Mouse (Mus musculus) left cerebral cortex, postnatal 4 days (tissue): ENCODE measurements around the gene Tinagl1. TPM values are rescaled to one million over a fixed set of nuclear protein-coding genes. Genes with fewer than 3 reads are reported as not detected.

ENCODE experiments used
- total RNA-seq, 2 experiments: library from RNA; stranded (reverse); gene quantifications; 2 replicates each; pipeline ENCODE4 v1.2.3; 2021

The Tinagl1 gene
- total RNA-seq, 2 experiments from 2014 or later: 1.6 to 2.5 TPM

Other genes with a start within 250 kb of the Tinagl1 start
- gene Spocd1, start 245.9 kb downstream of the Tinagl1 start, total RNA-seq: under 1 TPM in 1 of 2 experiments, not detected in 1; 0.24 TPM
- 100 to 1,000 TPM; 235 to 263 TPM for gene Adgrb2, start 190.3 kb downstream of the Tinagl1 start, total RNA-seq
- gene Col16a1, start 127.3 kb downstream of the Tinagl1 start, total RNA-seq: 10 to 100 TPM; 19.5 to 24.1 TPM
- 10 to 100 TPM; 33.8 to 36.1 TPM for gene Pef1, start 72.6 kb downstream of the Tinagl1 start, total RNA-seq
- gene Hcrtr1, start 35.8 kb downstream of the Tinagl1 start, total RNA-seq: 1 to 10 TPM; 1.9 to 3.6 TPM
- gene Gm853, start 47.3 kb upstream of the Tinagl1 start, total RNA-seq: not detected
- gene Serinc2, start 104.1 kb upstream of the Tinagl1 start, total RNA-seq: 1 to 10 TPM; 8.5 to 9.2 TPM
- gene Fabp3, start 133.5 kb upstream of the Tinagl1 start, total RNA-seq: 100 to 1,000 TPM; 192 to 199 TPM
- 1 to 10 TPM; 1.0 to 1.7 TPM for gene Gm10570, start 133.6 kb upstream of the Tinagl1 start, total RNA-seq
- gene Zcchc17, start 184.8 kb upstream of the Tinagl1 start, total RNA-seq: 10 to 100 TPM; 50.7 to 54.9 TPM
- 10 to 100 TPM; 42.4 to 46.1 TPM for gene Snrnp40, start 185.0 kb upstream of the Tinagl1 start, total RNA-seq